Mouse (Mus musculus) C2C12 (cell line): ENCODE data around the gene Ift46.

Experiments used
- CEBPB ChIP-seq: IDR thresholded peaks from one replicate; pipeline ENCODE4 v1.6.1; 2011; ENCODE audit warnings: low read depth, mild to moderate bottlenecking, control low read depth, moderate library complexity
- CTCF ChIP-seq: IDR thresholded peaks from one replicate; pipeline ENCODE4 v1.5.1; 2011; ENCODE audit not compliant: control insufficient read depth, insufficient read depth, insufficient read length
- FOSL1 ChIP-seq: IDR thresholded peaks from one replicate; pipeline ENCODE4 v1.8.0; 2011; ENCODE audit warnings: mild to moderate bottlenecking, low read length; ENCODE audit not compliant: poor library complexity, insufficient read depth, severe bottlenecking
- MAX ChIP-seq: IDR thresholded peaks from one replicate; pipeline ENCODE4 v1.6.1; 2011; ENCODE audit warnings: mild to moderate bottlenecking, control low read depth
- MYOG ChIP-seq: IDR thresholded peaks from one replicate; pipeline ENCODE4 v1.6.1; 2011; ENCODE audit not compliant: control insufficient read depth, insufficient read length; ENCODE audit errors: extremely low read depth
- USF1 ChIP-seq: IDR thresholded peaks from one replicate; pipeline ENCODE4 v1.6.1; 2011; ENCODE audit warnings: low read depth, mild to moderate bottlenecking, control low read depth, moderate library complexity

- TF ChIP-seq CTCF = no peak
- TF ChIP-seq USF1 = no peak
- TF ChIP-seq CEBPB = no peak
- TF ChIP-seq MAX = no peak
- TF ChIP-seq FOSL1 = no peak
- TF ChIP-seq MYOG = no peak
Observed at GRCm38 (mm10) chr9:44841241-44841640, 73.5 kb downstream of the Ift46 start.
